Mouse (Mus musculus): ENCODE measurements at regions not wholly inside any gene's neighbourhood (a gene's known extent, or its start where the extent isn't known, plus 50 kb on each side); places are given as distances from the start of the nearest gene placed in this dataset.
"Not testable (repeated sequence)": the region's sequence is repeated elsewhere in the genome, so short reads cannot be mapped to it uniquely, and the experiment has no call there.

DNA sequence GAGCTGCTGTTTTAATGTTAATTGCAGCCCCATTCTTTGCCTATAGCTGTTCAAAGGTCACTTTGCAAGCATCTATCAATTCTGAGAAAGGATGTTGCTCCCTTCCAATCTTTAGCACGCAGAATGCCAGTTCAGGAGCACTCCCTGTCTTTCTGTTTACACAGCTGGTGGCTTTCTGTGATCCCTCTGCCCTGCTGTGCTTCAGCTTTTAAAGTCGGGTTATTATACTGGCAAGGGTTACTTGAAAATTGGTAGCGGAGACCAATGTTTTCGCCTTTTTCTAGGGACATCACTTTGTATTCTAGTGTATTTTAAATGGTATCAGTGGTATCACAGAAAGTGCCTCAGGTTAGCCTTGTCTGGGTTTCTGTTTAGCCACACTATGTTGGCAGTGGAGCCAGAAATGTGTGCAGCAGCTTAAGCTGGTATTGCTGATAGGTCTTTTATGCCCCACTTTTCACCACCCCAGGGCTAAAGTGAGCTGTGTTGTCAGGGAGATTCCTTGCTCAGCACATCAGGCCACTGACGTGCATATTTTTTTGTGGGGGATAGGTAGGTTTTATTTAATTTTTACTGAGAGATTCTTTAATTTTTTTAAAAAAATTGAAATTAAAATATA lies 243.0 kb upstream of the Pfkp start:
- TF ChIP-seq EP300 (IDR thresholded peaks at IDR 0.05): no peak
- DNase-seq (ENCODE audit: low spot score): no peak
- no peak for ATAC-seq
- WGBS: 32% methylated on average over 5 of the region's 5 CpGs
- Histone ChIP-seq H3K9me3 (ENCODE audit: low read length) (no peaks in the 10 kb centered on the region), H3K4me3 (ENCODE audit: low read depth, low read length) (no peak overlapping the region), H3K4me1 (ENCODE audit: insufficient read depth, low read depth, low read length) (no peaks in the 10 kb centered on the region), H3K36me3 (ENCODE audit: insufficient read depth, low read length) (no peaks in the 10 kb centered on the region), H3K9ac (replicated peaks; ENCODE audit: low read depth) (no peak overlapping the region), H3K27me3 (replicated peaks; ENCODE audit: insufficient read depth, low read length) (no peaks in the 10 kb centered on the region), H3K27ac (ENCODE audit: low read length) (no peak overlapping the region), H3K4me2 (replicated peaks; ENCODE audit: low read depth, low read length) (no peak overlapping the region)

GRCm38 (mm10) chr13:6889446-6889845 lies 240.9 kb upstream of the Pfkp start:
- WGBS: 86% methylated on average over 9 of the region's 9 CpGs
- H3K4me2 ChIP-seq (replicated peaks; ENCODE audit: low read depth, low read length); H3K9ac ChIP-seq (replicated peaks; ENCODE audit: low read depth); H3K9me3 ChIP-seq (ENCODE audit: low read length); ATAC-seq; H3K36me3 ChIP-seq (ENCODE audit: insufficient read depth, low read length); H3K4me1 ChIP-seq (ENCODE audit: insufficient read depth, low read depth, low read length); H3K27me3 ChIP-seq (replicated peaks; ENCODE audit: insufficient read depth, low read length); H3K27ac ChIP-seq (ENCODE audit: low read length); H3K4me3 ChIP-seq (ENCODE audit: low read depth, low read length): not testable (repeated sequence)
- DNase-seq (ENCODE audit: low spot score): peak; percentile 26

GRCm38 (mm10) chr13:6888381-6888780 lies 239.8 kb upstream of the Pfkp start:
- Histone ChIP-seq H3K27ac (ENCODE audit: low read length) (no peak overlapping the region), H3K9me3 (ENCODE audit: low read length) (no peaks in the 10 kb centered on the region), H3K4me1 (ENCODE audit: insufficient read depth, low read depth, low read length) (no peaks in the 10 kb centered on the region), H3K27me3 (replicated peaks; ENCODE audit: insufficient read depth, low read length) (no peaks in the 10 kb centered on the region), H3K9ac (replicated peaks; ENCODE audit: low read depth) (no peak overlapping the region), H3K4me3 (ENCODE audit: low read depth, low read length) (no peak overlapping the region), H3K36me3 (ENCODE audit: insufficient read depth, low read length) (no peaks in the 10 kb centered on the region), H3K4me2 (replicated peaks; ENCODE audit: low read depth, low read length) (no peak overlapping the region)
- DNase-seq (ENCODE audit: low spot score) (no peak), ATAC-seq (no peak)
- TF ChIP-seq CTCF (IDR thresholded peaks at IDR 0.05): no peak
- 88% methylated on average over 1 of the region's 1 CpGs for WGBS

GRCm38 (mm10) chr13:6877018-6877901 lies 228.7 kb upstream of the Pfkp start:
- Histone ChIP-seq H3K4me2 (replicated peaks; ENCODE audit: low read depth, low read length) (no peak overlapping the region), H3K9me3 (ENCODE audit: low read length) (no peaks in the 10 kb centered on the region), H3K27ac (ENCODE audit: low read length) (no peak overlapping the region), H3K36me3 (ENCODE audit: insufficient read depth, low read length) (no peaks in the 10 kb centered on the region), H3K4me1 (ENCODE audit: insufficient read depth, low read depth, low read length) (no peaks in the 10 kb centered on the region), H3K9ac (replicated peaks; ENCODE audit: low read depth) (no peak overlapping the region), H3K4me3 (ENCODE audit: low read depth, low read length) (no peak overlapping the region), H3K27me3 (replicated peaks; ENCODE audit: insufficient read depth, low read length) (no peaks in the 10 kb centered on the region)
- ATAC-seq (no peak), DNase-seq (ENCODE audit: low spot score) (no peak)
- WGBS: 91% methylated on average over 5 of the region's 5 CpGs
- no peak for TF ChIP-seq CTCF (IDR thresholded peaks at IDR 0.05)
- TF ChIP-seq EP300 (IDR thresholded peaks at IDR 0.05): no peak

DNA sequence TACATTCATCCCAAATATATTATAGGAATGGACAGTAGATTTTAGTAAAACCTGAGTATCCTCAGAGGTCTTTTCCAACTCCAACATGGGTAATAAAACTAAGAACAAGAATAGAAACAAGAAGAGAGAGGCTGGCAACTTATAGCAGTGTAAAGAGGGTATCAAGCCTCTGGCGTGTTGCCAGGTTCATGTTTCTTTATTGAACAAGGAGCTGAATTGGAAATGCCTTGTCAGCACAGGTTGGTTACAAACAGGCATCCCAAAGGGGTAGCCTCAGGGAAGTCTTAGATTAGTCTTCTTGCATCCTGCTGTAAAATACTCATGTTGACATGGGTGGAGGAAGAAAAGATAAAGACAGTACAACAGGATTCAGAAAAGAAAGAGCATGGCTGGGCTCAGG lies 213.6 kb upstream of the Pfkp start:
- Histone ChIP-seq H3K9me3 (ENCODE audit: low read length) (no peaks in the 10 kb centered on the region), H3K4me2 (replicated peaks; ENCODE audit: low read depth, low read length) (no peak overlapping the region), H3K36me3 (ENCODE audit: insufficient read depth, low read length) (no peaks in the 10 kb centered on the region), H3K27me3 (replicated peaks; ENCODE audit: insufficient read depth, low read length) (no peaks in the 10 kb centered on the region), H3K4me1 (ENCODE audit: insufficient read depth, low read depth, low read length) (no peaks in the 10 kb centered on the region), H3K9ac (replicated peaks; ENCODE audit: low read depth) (no peak overlapping the region), H3K4me3 (ENCODE audit: low read depth, low read length) (no peak overlapping the region), H3K27ac (ENCODE audit: low read length) (no peak overlapping the region)
- DNase-seq (ENCODE audit: low spot score) (no peak), ATAC-seq (no peak)
- TF ChIP-seq CTCF (IDR thresholded peaks at IDR 0.05) (no peak), EP300 (IDR thresholded peaks at IDR 0.05) (no peak)
- WGBS: 74% methylated on average over 1 of the region's 1 CpGs

GRCm38 (mm10) chr13:6859551-6859950 lies 211.0 kb upstream of the Pfkp start:
- 76% methylated on average over 3 of the region's 3 CpGs for WGBS

More at GRCm38 (mm10) chr13:6859551-6859950, 211.0 kb upstream of the Pfkp start:
- Histone ChIP-seq H3K4me3 (ENCODE audit: low read depth, low read length) (no peak overlapping the region), H3K36me3 (ENCODE audit: insufficient read depth, low read length) (no peaks in the 10 kb centered on the region), H3K27me3 (replicated peaks; ENCODE audit: insufficient read depth, low read length) (no peaks in the 10 kb centered on the region), H3K4me1 (ENCODE audit: insufficient read depth, low read depth, low read length) (no peaks in the 10 kb centered on the region), H3K4me2 (replicated peaks; ENCODE audit: low read depth, low read length) (no peak overlapping the region), H3K9ac (replicated peaks; ENCODE audit: low read depth) (no peak overlapping the region), H3K27ac (ENCODE audit: low read length) (no peak overlapping the region), H3K9me3 (ENCODE audit: low read length) (no peaks in the 10 kb centered on the region)
- ATAC-seq (no peak), DNase-seq (ENCODE audit: low spot score) (no peak)
- TF ChIP-seq EP300 (IDR thresholded peaks at IDR 0.05): no peak
- no peak for TF ChIP-seq CTCF (IDR thresholded peaks at IDR 0.05)

Measured in lung, postnatal 0 days (tissue).